Mouse (Mus musculus) myocyte (in vitro differentiated cells): ENCODE measurements around the gene Tmem147.

Experiments used
- E2F4 ChIP-seq: IDR thresholded peaks from one replicate; pipeline ENCODE4 v1.6.1; 2011; ENCODE audit warnings: mild to moderate bottlenecking, control low read depth, moderate library complexity; ENCODE audit not compliant: insufficient read depth
- MAX ChIP-seq: IDR thresholded peaks from one replicate; pipeline ENCODE4 v1.6.1; 2011; ENCODE audit warnings: low read depth, mild to moderate bottlenecking, control low read depth
- MYOG ChIP-seq, 3 experiments: IDR thresholded peaks; one replicate each; pipeline ENCODE4 v1.6.1; 2011; ENCODE audit warnings: control low read depth in 2 of 3, low read depth in 2 of 3, mild to moderate bottlenecking in 2 of 3; ENCODE audit not compliant: insufficient read length in 2 of 3, control insufficient read depth in 1 of 3, insufficient read depth in 1 of 3
- POLR2A ChIP-seq: IDR thresholded peaks from one replicate; pipeline ENCODE4 v1.6.1; 2011; ENCODE audit warnings: low read depth, mild to moderate bottlenecking, control low read depth, moderate library complexity; ENCODE audit not compliant: insufficient read length
- POLR2AphosphoS2 ChIP-seq: IDR thresholded peaks from one replicate; pipeline ENCODE4 v1.6.1; 2011; ENCODE audit warnings: low read depth, control low read depth; ENCODE audit not compliant: insufficient read length
- REST ChIP-seq: IDR thresholded peaks from one replicate; pipeline ENCODE4 v1.6.1; 2011; ENCODE audit warnings: mild to moderate bottlenecking, control low read depth, moderate library complexity; ENCODE audit not compliant: insufficient read depth, insufficient read length
- SRF ChIP-seq: IDR thresholded peaks from one replicate; pipeline ENCODE4 v1.6.1; 2011; ENCODE audit warnings: low read depth; ENCODE audit not compliant: control insufficient read depth, insufficient read length
- TCF3 ChIP-seq: IDR thresholded peaks from one replicate; pipeline ENCODE4 v1.6.1; 2011; ENCODE audit warnings: low read depth, control low read depth; ENCODE audit not compliant: insufficient read length
- USF1 ChIP-seq: IDR thresholded peaks from one replicate; pipeline ENCODE4 v1.6.1; 2011; ENCODE audit warnings: low read depth, mild to moderate bottlenecking, control low read depth, moderate library complexity

DNA sequence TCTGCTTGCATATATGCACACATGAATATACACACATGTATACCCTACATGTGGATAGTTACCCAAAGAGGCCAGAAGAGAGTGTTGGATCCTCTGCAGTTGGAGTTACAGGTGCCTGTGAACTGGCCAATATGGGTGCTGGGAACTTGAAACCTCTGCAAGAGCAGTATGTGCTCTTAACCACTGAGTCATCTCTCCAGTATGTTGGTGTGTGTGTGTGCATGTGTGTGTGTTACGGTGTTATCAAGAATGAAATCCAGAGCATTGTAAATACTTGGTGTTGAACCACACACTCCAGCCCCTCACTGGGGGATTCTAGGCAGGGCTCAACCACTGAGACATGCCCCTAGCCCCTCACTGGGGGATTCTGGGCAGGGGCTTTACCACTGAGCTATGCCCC is 21.9 kb downstream of the Tmem147 start:
- TF ChIP-seq POLR2A, result no peak
- TF ChIP-seq TCF3, result no peak
- no peak for TF ChIP-seq MAX
- TF ChIP-seq MYOG (IDR thresholded peaks at IDR 0.05; ENCODE audit: control insufficient read depth in 1 of 3, insufficient read depth in 1 of 3, insufficient read length in 2 of 3, low read depth in 2 of 3), result no peak
- TF ChIP-seq REST, result no peak
- no peak for TF ChIP-seq E2F4
- TF ChIP-seq SRF, result no peak
- no peak for TF ChIP-seq USF1
- TF ChIP-seq POLR2AphosphoS2, result no peak
